Mouse (Mus musculus): Measurements from ENCODE around the gene 6330403K07Rik. TPM values are rescaled to one million over a fixed set of nuclear protein-coding genes. Genes with fewer than 3 reads are reported as not detected.

The 6330403K07Rik gene
- total RNA-seq, 2 experiments from 2014 or later = 215 to 252 TPM

DNA sequence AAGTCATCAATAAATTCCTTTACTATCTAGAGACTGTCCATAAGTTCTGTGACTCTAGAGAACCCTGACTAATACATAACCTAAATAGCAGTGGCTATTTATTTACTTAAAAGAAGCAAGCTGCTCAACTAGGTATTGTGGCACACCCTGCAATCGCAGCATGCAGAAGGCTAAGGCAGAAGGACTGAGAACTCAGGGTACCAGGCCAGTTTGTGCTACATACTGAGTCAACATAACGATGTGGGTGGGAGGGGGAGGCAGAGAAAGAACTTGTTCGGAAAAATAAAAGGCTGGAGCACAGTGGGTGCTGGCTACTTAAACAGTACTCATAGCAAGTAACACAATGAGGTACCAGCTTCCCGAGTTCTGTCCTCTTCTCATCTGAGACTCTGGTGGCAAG is 32.1 kb downstream of the 6330403K07Rik start:
- peak; percentile 61 to 90 for DNase-seq (ENCODE audit: low spot score in 2 of 2)

DNA sequence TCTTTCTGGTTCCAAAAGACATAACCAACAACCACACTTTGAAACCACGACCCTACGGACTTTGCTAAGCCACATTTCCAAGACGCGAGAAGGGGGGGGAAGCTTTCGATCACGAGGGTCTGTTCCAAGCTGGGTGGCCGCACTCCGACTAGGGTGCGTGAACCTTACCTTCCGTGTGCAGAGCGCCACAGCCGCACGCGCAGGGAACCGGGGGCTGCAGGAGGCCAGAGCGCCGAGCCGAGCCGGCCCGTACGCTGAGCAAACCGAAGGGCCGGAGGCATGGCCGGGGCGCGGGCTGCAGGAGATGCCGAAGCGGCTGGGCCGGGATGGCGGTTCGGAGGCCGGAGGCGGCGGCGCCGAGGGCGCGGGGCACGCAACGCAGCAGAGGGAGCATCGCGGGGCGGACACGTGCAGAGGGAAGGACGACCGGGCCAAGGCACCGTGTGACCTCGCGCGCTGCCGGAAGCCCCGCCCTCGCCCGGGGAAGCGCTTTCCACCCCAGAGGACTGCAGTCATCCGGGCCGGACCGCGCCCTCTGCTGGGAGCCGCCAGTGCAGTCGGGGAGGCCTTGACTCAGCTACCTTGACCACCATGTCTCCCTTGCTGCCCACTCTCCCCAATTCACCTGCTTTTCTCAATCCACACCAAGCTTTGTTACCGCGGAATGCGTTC is 50.6 kb downstream of the 6330403K07Rik start, which contains the start of gene C1qbp:
C1qbp (minus strand) TSS at position 470 of the 672 bp plus-strand sequence.
- DNase-seq (ENCODE audit: low spot score in 2 of 2) = peak; percentile 88 to 94

DNA sequence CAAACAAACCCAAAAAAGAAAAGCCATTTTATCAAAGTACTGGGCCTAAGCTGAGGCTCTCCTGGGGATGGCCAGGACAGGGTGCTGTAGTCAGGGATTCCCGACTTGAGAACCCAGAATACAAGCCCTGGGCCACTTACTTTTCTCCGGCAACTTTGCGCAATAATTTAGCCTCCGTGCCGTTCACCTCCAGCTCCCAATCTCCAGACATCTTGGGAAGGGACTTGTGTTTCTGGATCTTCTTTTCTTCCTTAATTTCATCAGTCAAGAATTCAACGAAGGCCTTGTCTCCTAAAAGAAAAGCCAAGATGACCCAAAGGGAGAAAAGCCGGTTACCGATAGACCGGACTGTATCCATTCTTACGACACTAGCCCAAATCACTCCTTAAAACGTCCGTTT is 51.3 kb downstream of the 6330403K07Rik start:
- DNase-seq (ENCODE audit: low spot score in 2 of 2) = no peak

Other genes starting within 250 kb of the 6330403K07Rik start
- not detected for gene Scimp, start 220.9 kb downstream of the 6330403K07Rik start, total RNA-seq (2021)
- gene Rabep1, start 188.7 kb downstream of the 6330403K07Rik start, total RNA-seq (2021) = 100 to 1,000 TPM; 128 to 130 TPM
- gene Nup88, start 63.5 kb downstream of the 6330403K07Rik start, total RNA-seq (2021) = 10 to 100 TPM; 49.1 to 49.6 TPM
- 10 to 100 TPM; 36.1 to 38.8 TPM for gene Rpain, start 63.3 kb downstream of the 6330403K07Rik start, total RNA-seq (2021)
- 100 to 1,000 TPM in 1 of 2 experiments, 10 to 100 TPM in 1; 98.4 to 107 TPM for gene C1qbp, start 50.5 kb downstream of the 6330403K07Rik start, total RNA-seq (2021)
- 10 to 100 TPM; 62.4 to 63.8 TPM for gene Dhx33, start 29.1 kb downstream of the 6330403K07Rik start, total RNA-seq (2021)
- gene Mis12, start 13.9 kb downstream of the 6330403K07Rik start, total RNA-seq (2021) = 10 to 100 TPM; 17.7 to 19.5 TPM
- gene Derl2, start 13.7 kb downstream of the 6330403K07Rik start, total RNA-seq (2021) = 10 to 100 TPM; 26.7 to 27.6 TPM
- gene Nlrp1a, start 111.2 kb upstream of the 6330403K07Rik start, total RNA-seq (2021) = under 1 TPM; 0.67 to 0.76 TPM
- gene Nlrp1b, start 197.2 kb upstream of the 6330403K07Rik start, total RNA-seq (2021) = under 1 TPM; 0.07 to 0.18 TPM

Measured in layer of hippocampus, adult 18-20 months (tissue).